Mouse (Mus musculus): ENCODE results near the gene Cd200r1. TPM values are rescaled to one million over a fixed set of nuclear protein-coding genes. Genes with fewer than 3 reads are reported as not detected.
"Not testable (repeated sequence)": the region's sequence is repeated elsewhere in the genome, so short reads cannot be mapped to it uniquely, and the experiment has no call there.

The Cd200r1 gene
- polyA plus RNA-seq, 1 experiment from 2014 or later: 1.2 TPM

- Histone ChIP-seq H3K9ac (ENCODE audit: low read length) (no peak overlapping the region), H3K27me3 (ENCODE audit: control insufficient read depth, insufficient read depth, low read length) (no peaks in the 10 kb centered on the region), H3K36me3 (ENCODE audit: control insufficient read depth, insufficient read depth, low read length) (no peaks in the 10 kb centered on the region), H3K27ac (ENCODE audit: low read depth, low read length) (no peak overlapping the region), H3K4me1 (ENCODE audit: control insufficient read depth, insufficient read depth, low read length) (no peaks in the 10 kb centered on the region), H3K4me2 (no peak overlapping the region), H3K9me3 (ENCODE audit: control insufficient read depth, low read length) (no peaks in the 10 kb centered on the region), H3K4me3 (ENCODE audit: low read depth, low read length) (no peak overlapping the region)
- ATAC-seq (ENCODE audit: low FRiP score) (no peak), DNase-seq (ENCODE audit: low spot score, missing footprints) (no peak)
- WGBS: 50% methylated on average over 1 of the region's 1 CpGs
These were observed 52.5 kb downstream of the Cd200r1 start for GRCm38 (mm10) chr16:44818010-44818409.

GRCm38 (mm10) chr16:44820545-44820944 lies 55.0 kb downstream of the Cd200r1 start:
- H3K27ac ChIP-seq (ENCODE audit: low read depth, low read length): no peak overlapping the region
- no peak overlapping the region for H3K9ac ChIP-seq (ENCODE audit: low read length)
- no peak for DNase-seq (ENCODE audit: low spot score, missing footprints)
- no peaks in the 10 kb centered on the region for H3K27me3 ChIP-seq (ENCODE audit: control insufficient read depth, insufficient read depth, low read length)
- H3K36me3 ChIP-seq (ENCODE audit: control insufficient read depth, insufficient read depth, low read length): no peaks in the 10 kb centered on the region
- H3K4me1 ChIP-seq (ENCODE audit: control insufficient read depth, insufficient read depth, low read length): no peaks in the 10 kb centered on the region
- H3K4me3 ChIP-seq (ENCODE audit: low read depth, low read length): no peak overlapping the region
- WGBS: 82% methylated on average over 4 of the region's 4 CpGs
- H3K9me3 ChIP-seq (ENCODE audit: control insufficient read depth, low read length): no peaks in the 10 kb centered on the region
- no peak overlapping the region for H3K4me2 ChIP-seq
- ATAC-seq (ENCODE audit: low FRiP score): no peak

GRCm38 (mm10) chr16:44832286-44832685 lies 66.8 kb downstream of the Cd200r1 start:
- no peaks in the 10 kb centered on the region for H3K9me3 ChIP-seq (ENCODE audit: control insufficient read depth, low read length)
- H3K9ac ChIP-seq (ENCODE audit: low read length): no peak overlapping the region
- no peak overlapping the region for H3K4me3 ChIP-seq (ENCODE audit: low read depth, low read length)
- 86% methylated on average over 3 of the region's 3 CpGs for WGBS
- H3K27ac ChIP-seq (ENCODE audit: low read depth, low read length): no peak overlapping the region
- ATAC-seq (ENCODE audit: low FRiP score): no peak
- no peak for DNase-seq (ENCODE audit: low spot score, missing footprints)
- no peaks in the 10 kb centered on the region for H3K4me1 ChIP-seq (ENCODE audit: control insufficient read depth, insufficient read depth, low read length)
- H3K36me3 ChIP-seq (ENCODE audit: control insufficient read depth, insufficient read depth, low read length): no peaks in the 10 kb centered on the region
- H3K27me3 ChIP-seq (ENCODE audit: control insufficient read depth, insufficient read depth, low read length): no peaks in the 10 kb centered on the region
- no peak overlapping the region for H3K4me2 ChIP-seq

DNA sequence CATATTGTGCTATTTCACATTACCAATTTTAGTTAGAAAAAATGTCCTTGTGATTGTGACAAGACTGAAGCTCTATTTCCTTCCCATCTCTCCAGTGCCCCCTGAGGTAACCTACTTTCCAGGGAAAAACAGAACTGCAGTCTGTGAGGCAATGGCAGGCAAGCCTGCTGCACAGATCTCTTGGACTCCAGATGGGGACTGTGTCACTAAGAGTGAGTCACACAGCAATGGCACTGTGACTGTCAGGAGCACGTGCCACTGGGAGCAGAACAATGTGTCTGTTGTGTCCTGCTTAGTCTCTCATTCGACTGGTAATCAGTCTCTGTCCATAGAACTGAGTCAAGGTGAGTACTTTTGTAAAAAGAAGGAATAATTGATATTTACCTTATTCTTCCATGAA lies 67.7 kb downstream of the Cd200r1 start:
- not testable (repeated sequence) for H3K27ac ChIP-seq (ENCODE audit: low read depth, low read length); H3K4me3 ChIP-seq (ENCODE audit: low read depth, low read length); H3K9ac ChIP-seq (ENCODE audit: low read length); H3K27me3 ChIP-seq (ENCODE audit: control insufficient read depth, insufficient read depth, low read length); DNase-seq (ENCODE audit: low spot score, missing footprints); ATAC-seq (ENCODE audit: low FRiP score); H3K9me3 ChIP-seq (ENCODE audit: control insufficient read depth, low read length); H3K36me3 ChIP-seq (ENCODE audit: control insufficient read depth, insufficient read depth, low read length); H3K4me1 ChIP-seq (ENCODE audit: control insufficient read depth, insufficient read depth, low read length); H3K4me2 ChIP-seq
- 52% methylated on average over 2 of the region's 2 CpGs for WGBS

Other genes starting within 250 kb of the Cd200r1 start
- 37.8 and 44.7 TPM in 2 replicates for gene Boc, start 206.8 kb upstream of the Cd200r1 start, polyA plus RNA-seq (2014; fragmentation: Nextera tagmentation; extraction: Ambion mirVana)
- gene Nepro, start 41.4 kb upstream of the Cd200r1 start, polyA plus RNA-seq (2014; fragmentation: Nextera tagmentation; extraction: Ambion mirVana): 10.5 and 11.8 TPM in 2 replicates
- gene Gtpbp8, start 19.4 kb upstream of the Cd200r1 start, polyA plus RNA-seq (2014; fragmentation: Nextera tagmentation; extraction: Ambion mirVana): 37.8 and 39.8 TPM in 2 replicates
- gene Cd200r4, start 46.0 kb downstream of the Cd200r1 start, polyA plus RNA-seq (2014; fragmentation: Nextera tagmentation; extraction: Ambion mirVana): 0.07 and 0.10 TPM in 2 replicates
- gene Cd200r2, start 101.4 kb downstream of the Cd200r1 start, polyA plus RNA-seq (2014; fragmentation: Nextera tagmentation; extraction: Ambion mirVana): not detected in 2 replicates
- gene Cd200r3, start 177.9 kb downstream of the Cd200r1 start, polyA plus RNA-seq (2014; fragmentation: Nextera tagmentation; extraction: Ambion mirVana): not detected in 2 replicates

All from midbrain, embryonic 11.5 days (tissue).